Comparison of ENCODE assay signal across 13 mouse cellular contexts in genomic region chr4:7987781-7988180, GRCm38 (mm10).
DNase-seq lines count a peak whose midpoint lies in the region; ATAC-seq and TF ChIP-seq lines count a peak whose summit lies in the region.
"Had no signal": no experiment of that assay in that cellular context is flagged by ENCODE, and none has a peak within 500 bp of the region (broad histone marks: within the 10 kb centered on the region; RNA-seq: fewer than 3 reads in every experiment).

No protein-coding gene starts in this region.

- no peaks in the 10 kb centered on the region for H3K4me1 ChIP-seq in forebrain, postnatal 0 days (ENCODE audit: insufficient read depth)
- H3K4me1 ChIP-seq in forebrain, embryonic 11.5 days (replicated peaks; ENCODE audit: control insufficient read depth, insufficient read depth, low read length) = no peaks in the 10 kb centered on the region
- no peaks in the 10 kb centered on the region for H3K4me1 ChIP-seq in liver, adult 2 months (ENCODE audit: control insufficient read depth, insufficient read depth, low read length)
- H3K4me1 ChIP-seq in ES-E14 (ENCODE audit: control insufficient read depth in 2 of 2, insufficient read depth in 2 of 2, low read length in 2 of 2, poor library complexity in 1 of 2) = no peaks in the 10 kb centered on the region
- H3K4me1 ChIP-seq: liver, embryonic 15.5 days had no signal

- H3K27ac ChIP-seq in forebrain, postnatal 0 days (ENCODE audit: low read depth, low read length) = no peak overlapping the region
- H3K27ac ChIP-seq in forebrain, embryonic 11.5 days (ENCODE audit: low read depth, low read length) = no peak overlapping the region
- no peak overlapping the region for H3K27ac ChIP-seq in liver, adult 2 months (replicated peaks; ENCODE audit: insufficient read depth, low read depth, low read length)
- H3K27ac ChIP-seq in ES-E14 (ENCODE audit: insufficient read depth, low read depth, low read length, poor library complexity, severe bottlenecking) = no peak overlapping the region
- H3K27ac ChIP-seq: liver, embryonic 15.5 days had no signal

- no peaks in the 10 kb centered on the region for H3K9me3 ChIP-seq in forebrain, postnatal 0 days (ENCODE audit: low read length)
- H3K9me3 ChIP-seq in forebrain, embryonic 11.5 days (ENCODE audit: control insufficient read depth, low read length) = no peaks in the 10 kb centered on the region
- no peaks in the 10 kb centered on the region for H3K9me3 ChIP-seq in ES-E14 (ENCODE audit: control insufficient read depth, insufficient read depth, low read depth, low read length)
- H3K9me3 ChIP-seq: liver, embryonic 15.5 days had no signal

- no peaks in the 10 kb centered on the region for H3K79me2 ChIP-seq in liver, adult 2 months (ENCODE audit: control insufficient read depth, insufficient read depth, low read length)

- 85% methylated on average over 1 of the region's 1 CpGs for WGBS in forebrain, postnatal 0 days
- 93% methylated on average over 1 of the region's 1 CpGs for WGBS in forebrain, embryonic 11.5 days
- WGBS in liver, adult 2 months = 94% methylated on average over 1 of the region's 1 CpGs

- no peak for ATAC-seq in forebrain, postnatal 0 days
- no peak for ATAC-seq in forebrain, embryonic 11.5 days (replicated peaks; ENCODE audit: low FRiP score)
- no peak for ATAC-seq in monocyte, adult 5-6 weeks (replicated peaks; ENCODE audit: insufficient number of reproducible peaks, low FRiP score, low TSS enrichment, poor library complexity, severe bottlenecking)

- no peaks in the 10 kb centered on the region for H3K27me3 ChIP-seq in forebrain, postnatal 0 days (ENCODE audit: insufficient read depth, low read length)
- 0 out of 2 replicates have a peak, but pooled peaks cover 2% of the 10 kb centered on the region for H3K27me3 ChIP-seq in forebrain, embryonic 11.5 days (ENCODE audit: control insufficient read depth, insufficient read depth, low read length)
- no peaks in the 10 kb centered on the region for H3K27me3 ChIP-seq in liver, adult 2 months (ENCODE audit: control insufficient read depth, insufficient read depth, low read length)
- H3K27me3 ChIP-seq: liver, embryonic 15.5 days had no signal

- peak; percentile 44 for DNase-seq in forebrain, postnatal 0 days
- no peak for DNase-seq in forebrain, embryonic 11.5 days (ENCODE audit: low spot score)
- DNase-seq in liver, adult 2 months (ENCODE audit: extremely low read depth, low read depth, low spot score) = peak; percentile 16
- DNase-seq in liver (no peak), ES-E14 (ENCODE audit: low read depth, low spot score) (peak; percentile 7)
- peak; percentile 2 for DNase-seq in lung, postnatal 10 days
- DNase-seq in urinary bladder, adult 18-20 months (ENCODE audit: low spot score in 2 of 2) = no peak
- DNase-seq: adrenal gland, adult 8-10 months; cerebellum, adult 2 months; gastrocnemius, postnatal 10 days; kidney, adult 8-10 months had no signal

- TF ChIP-seq POLR2A in liver, adult 2 months (IDR thresholded peaks at IDR 0.05; ENCODE audit: extremely low read depth, insufficient read depth, low read length) = no peak

- H3K9ac ChIP-seq in forebrain, postnatal 0 days = no peak overlapping the region
- no peak overlapping the region for H3K9ac ChIP-seq in forebrain, embryonic 11.5 days (ENCODE audit: low read length)
- H3K9ac ChIP-seq in liver, adult 2 months (ENCODE audit: low read depth, low read length) = no peak overlapping the region
- H3K9ac ChIP-seq in ES-E14 (ENCODE audit: insufficient read depth, low read depth, low read length, poor library complexity, severe bottlenecking) = no peak overlapping the region
- H3K9ac ChIP-seq: liver, embryonic 15.5 days had no signal

- no peak overlapping the region for H3K4me3 ChIP-seq in forebrain, postnatal 0 days (ENCODE audit: low read depth, low read length)
- no peak overlapping the region for H3K4me3 ChIP-seq in forebrain, embryonic 11.5 days (ENCODE audit: low read depth, low read length)
- no peak overlapping the region for H3K4me3 ChIP-seq in liver, adult 2 months (ENCODE audit: insufficient read depth, low read depth, low read length)
- H3K4me3 ChIP-seq in ES-E14 (ENCODE audit: insufficient read depth in 1 of 2, low read depth in 1 of 2, low read length in 2 of 2, poor library complexity in 1 of 2, severe bottlenecking in 1 of 2) = no peak overlapping the region
- H3K4me3 ChIP-seq: liver, embryonic 15.5 days had no signal

- in situ Hi-C loops in ES-E14 (cut with MboI; ENCODE audit: low sequenced_read_pairs in 2 of 2, unreplicated experiment in 2 of 2) = loop anchor here (25.0 kb wide), 1 partner anchor 375 kb away; no protein-coding TSS in a partner anchor

- H3K4me2 ChIP-seq in forebrain, postnatal 0 days (ENCODE audit: low read depth) = no peak overlapping the region
- H3K4me2 ChIP-seq in forebrain, embryonic 11.5 days (ENCODE audit: low read depth, low read length, severe bottlenecking) = no peak overlapping the region
- H3K4me2 ChIP-seq: liver, embryonic 15.5 days had no signal

- peak; percentile 65 for TF ChIP-seq CTCF in forebrain, postnatal 0 days (IDR thresholded peaks at IDR 0.05; ENCODE audit: low read depth)
- peak; percentile 12; the same call in 1 of the 2 replicates for TF ChIP-seq CTCF in liver, adult 2 months (IDR thresholded peaks at IDR 0.05; ENCODE audit: low read depth, low read length)

- H3K36me3 ChIP-seq in forebrain, postnatal 0 days (ENCODE audit: insufficient read depth) = no peaks in the 10 kb centered on the region
- H3K36me3 ChIP-seq in forebrain, embryonic 11.5 days (ENCODE audit: control insufficient read depth, insufficient read depth, low read length) = no peaks in the 10 kb centered on the region
- no peaks in the 10 kb centered on the region for H3K36me3 ChIP-seq in liver, adult 2 months (ENCODE audit: control insufficient read depth, insufficient read depth, low read length)
- H3K36me3 ChIP-seq in ES-E14 (ENCODE audit: control insufficient read depth, insufficient read depth, low read length, poor library complexity, severe bottlenecking) = no peaks in the 10 kb centered on the region
- H3K36me3 ChIP-seq: liver, embryonic 15.5 days had no signal

TF ChIP-seq in ES-E14, 5 proteins besides CTCF, POLR2A, EP300 and RAD21:
- TF ChIP-seq ZC3H11A (IDR thresholded peaks at IDR 0.05; ENCODE audit: borderline replicate concordance, low read depth, low read length) (0 out of 2 replicates have a peak, but pooled peaks have one; percentile 21), ZNF384 (IDR thresholded peaks at IDR 0.05; ENCODE audit: low read depth, low read length) (no peak)

Comparison
In these comparisons a context has a peak if more than half of its experiments do, and no peak if none do; other contexts are left out.
1. DNase-seq: peak in forebrain, postnatal 0 days (single experiment), liver, adult 2 months (single experiment), ES-E14 (single experiment) and lung, postnatal 10 days (single experiment); none in forebrain, embryonic 11.5 days (single experiment), liver (single experiment) and urinary bladder, adult 18-20 months (0 of 2).